Mouse (Mus musculus): ENCODE results near the gene Hist1h1d.

GRCm38 (mm10) chr13:23582219-23583056 lies 29.4 kb downstream of the Hist1h1d start:
- TF ChIP-seq CTCF (IDR thresholded peaks at IDR 0.05; ENCODE audit: insufficient read depth, low read length): no peak
- no peak for TF ChIP-seq POLR2A (IDR thresholded peaks at IDR 0.05; ENCODE audit: borderline replicate concordance, extremely low read depth, low read depth, low read length)

Measured in lung, adult 2 months (tissue).